Mouse (Mus musculus): ENCODE measurements at regions not wholly inside any gene's neighbourhood (a gene's known extent, or its start where the extent isn't known, plus 50 kb on each side); places are given as distances from the start of the nearest gene placed in this dataset.
"Not testable (repeated sequence)": the region's sequence is repeated elsewhere in the genome, so short reads cannot be mapped to it uniquely, and the experiment has no call there.

GRCm38 (mm10) chr1:30588885-30589284 lies 284.8 kb downstream of the Phf3 start:
- Histone ChIP-seq H3K4me1 (ENCODE audit: control insufficient read depth, insufficient read depth, low read length) (no peaks in the 10 kb centered on the region), H3K9ac (ENCODE audit: low read depth, low read length) (no peak overlapping the region), H3K4me3 (no peak overlapping the region), H3K27ac (no peak overlapping the region), H3K36me3 (ENCODE audit: control insufficient read depth, insufficient read depth, low read length) (no peaks in the 10 kb centered on the region), H3K27me3 (ENCODE audit: control insufficient read depth, insufficient read depth, low read length) (no peaks in the 10 kb centered on the region), H3K79me2 (replicated peaks; ENCODE audit: control insufficient read depth, insufficient read depth, low read length) (no peaks in the 10 kb centered on the region)
- no peak for TF ChIP-seq EP300 (IDR thresholded peaks at IDR 0.05; ENCODE audit: insufficient read depth, low read depth, low read length)
- no peak for TF ChIP-seq CTCF (IDR thresholded peaks at IDR 0.05)
- no peak for TF ChIP-seq POLR2A (IDR thresholded peaks at IDR 0.05; ENCODE audit: insufficient read depth, low read depth, low read length)
- intact Hi-C loops (cut with DNase I), result no loop called here
- WGBS, result 30% methylated on average over 3 of the region's 3 CpGs
- DNase-seq, result no peak

GRCm38 (mm10) chr1:30588336-30588735 lies 285.4 kb downstream of the Phf3 start:
- intact Hi-C loops (cut with DNase I), result no loop called here
- Histone ChIP-seq H3K9ac (ENCODE audit: low read depth, low read length) (no peak overlapping the region), H3K4me1 (ENCODE audit: control insufficient read depth, insufficient read depth, low read length) (no peaks in the 10 kb centered on the region), H3K27me3 (ENCODE audit: control insufficient read depth, insufficient read depth, low read length) (no peaks in the 10 kb centered on the region), H3K27ac (no peak overlapping the region), H3K36me3 (ENCODE audit: control insufficient read depth, insufficient read depth, low read length) (no peaks in the 10 kb centered on the region), H3K79me2 (replicated peaks; ENCODE audit: control insufficient read depth, insufficient read depth, low read length) (no peaks in the 10 kb centered on the region), H3K4me3 (no peak overlapping the region)
- WGBS, result 62% methylated on average over 4 of the region's 4 CpGs
- DNase-seq, result no peak
- TF ChIP-seq EP300 (IDR thresholded peaks at IDR 0.05; ENCODE audit: insufficient read depth, low read depth, low read length) (no peak), POLR2A (IDR thresholded peaks at IDR 0.05; ENCODE audit: insufficient read depth, low read depth, low read length) (no peak), CTCF (IDR thresholded peaks at IDR 0.05) (no peak)

- intact Hi-C loops (cut with DNase I), result no loop called here
- H3K9ac ChIP-seq (ENCODE audit: low read depth, low read length), result no peak overlapping the region
- no peak overlapping the region for H3K27ac ChIP-seq
- no peak for DNase-seq
- H3K4me3 ChIP-seq, result no peak overlapping the region
- H3K27me3 ChIP-seq (ENCODE audit: control insufficient read depth, insufficient read depth, low read length), result no peaks in the 10 kb centered on the region
- H3K36me3 ChIP-seq (ENCODE audit: control insufficient read depth, insufficient read depth, low read length), result no peaks in the 10 kb centered on the region
- 3% methylated on average over 4 of the region's 4 CpGs for WGBS
- no peaks in the 10 kb centered on the region for H3K79me2 ChIP-seq (replicated peaks; ENCODE audit: control insufficient read depth, insufficient read depth, low read length)
- no peaks in the 10 kb centered on the region for H3K4me1 ChIP-seq (ENCODE audit: control insufficient read depth, insufficient read depth, low read length)
- TF ChIP-seq CTCF (IDR thresholded peaks at IDR 0.05) (peak; percentile 84), EP300 (IDR thresholded peaks at IDR 0.05; ENCODE audit: insufficient read depth, low read depth, low read length) (no peak), POLR2A (IDR thresholded peaks at IDR 0.05; ENCODE audit: insufficient read depth, low read depth, low read length) (no peak)
Measured at GRCm38 (mm10) chr1:30584806-30585205, 288.9 kb downstream of the Phf3 start.

GRCm38 (mm10) chr1:30583860-30584259 lies 289.9 kb downstream of the Phf3 start:
- Histone ChIP-seq H3K27me3 (ENCODE audit: control insufficient read depth, insufficient read depth, low read length) (no peaks in the 10 kb centered on the region), H3K4me1 (ENCODE audit: control insufficient read depth, insufficient read depth, low read length) (no peaks in the 10 kb centered on the region), H3K9ac (ENCODE audit: low read depth, low read length) (no peak overlapping the region), H3K27ac (no peak overlapping the region), H3K79me2 (replicated peaks; ENCODE audit: control insufficient read depth, insufficient read depth, low read length) (no peaks in the 10 kb centered on the region), H3K36me3 (ENCODE audit: control insufficient read depth, insufficient read depth, low read length) (no peaks in the 10 kb centered on the region), H3K4me3 (no peak overlapping the region)
- TF ChIP-seq CTCF (IDR thresholded peaks at IDR 0.05) (no peak), POLR2A (IDR thresholded peaks at IDR 0.05; ENCODE audit: insufficient read depth, low read depth, low read length) (no peak), EP300 (IDR thresholded peaks at IDR 0.05; ENCODE audit: insufficient read depth, low read depth, low read length) (no peak)
- DNase-seq, result no peak
- intact Hi-C loops (cut with DNase I), result no loop called here
- WGBS, result 77% methylated on average over 6 of the region's 6 CpGs

- WGBS, result 84% methylated on average over 6 of the region's 6 CpGs
- Histone ChIP-seq H3K79me2 (replicated peaks; ENCODE audit: control insufficient read depth, insufficient read depth, low read length) (no peaks in the 10 kb centered on the region), H3K4me3 (no peak overlapping the region), H3K4me1 (ENCODE audit: control insufficient read depth, insufficient read depth, low read length) (no peaks in the 10 kb centered on the region), H3K36me3 (ENCODE audit: control insufficient read depth, insufficient read depth, low read length) (no peaks in the 10 kb centered on the region), H3K9ac (ENCODE audit: low read depth, low read length) (no peak overlapping the region), H3K27ac (no peak overlapping the region), H3K27me3 (ENCODE audit: control insufficient read depth, insufficient read depth, low read length) (no peaks in the 10 kb centered on the region)
- TF ChIP-seq POLR2A (IDR thresholded peaks at IDR 0.05; ENCODE audit: insufficient read depth, low read depth, low read length), result no peak
- TF ChIP-seq CTCF (IDR thresholded peaks at IDR 0.05), result no peak
- no peak for TF ChIP-seq EP300 (IDR thresholded peaks at IDR 0.05; ENCODE audit: insufficient read depth, low read depth, low read length)
- DNase-seq, result no peak
- intact Hi-C loops (cut with DNase I), result no loop called here
Measured at GRCm38 (mm10) chr1:30564757-30565156, 309.0 kb downstream of the Phf3 start.

GRCm38 (mm10) chr1:30548761-30549160 lies 325.0 kb downstream of the Phf3 start:
- WGBS, result 45% methylated on average over 4 of the region's 4 CpGs
- DNase-seq; intact Hi-C loops (cut with DNase I); H3K9ac ChIP-seq (ENCODE audit: low read depth, low read length); H3K4me3 ChIP-seq; H3K79me2 ChIP-seq (replicated peaks; ENCODE audit: control insufficient read depth, insufficient read depth, low read length); H3K27me3 ChIP-seq (ENCODE audit: control insufficient read depth, insufficient read depth, low read length); H3K36me3 ChIP-seq (ENCODE audit: control insufficient read depth, insufficient read depth, low read length); H3K27ac ChIP-seq; H3K4me1 ChIP-seq (ENCODE audit: control insufficient read depth, insufficient read depth, low read length): not testable (repeated sequence)
